ENCODE assay signal across 12 mouse cellular contexts in genomic region chr2:52785106-52785721, GRCm38 (mm10). TPM values are rescaled to one million over a fixed set of nuclear protein-coding genes. Genes with fewer than 3 reads are reported as not detected.
DNase-seq lines count a peak whose midpoint lies in the region; ATAC-seq and TF ChIP-seq lines count a peak whose summit lies in the region.
"Had no signal": no experiment of that assay in that cellular context is flagged by ENCODE, and none has a peak within 500 bp of the region (broad histone marks: within the 10 kb centered on the region; RNA-seq: fewer than 3 reads in every experiment).

No protein-coding gene starts in this region.

- peak; percentile 25 for DNase-seq in kidney, adult 2 months
- no peak for DNase-seq in kidney, adult 18-20 months
- peak; percentile 39 for DNase-seq in brain, embryonic 14.5 days (ENCODE audit: low read depth)
- DNase-seq in embryo, embryonic 9.5 days (ENCODE audit: extremely low spot score) = peak; percentile 17
- DNase-seq in cerebellum, adult 11 months = no peak
- no peak for DNase-seq in retina, embryonic 14.5 days (ENCODE audit: low spot score)
- no peak for DNase-seq in left cerebral cortex, adult 9 months (ENCODE audit: low spot score in 2 of 2)
- DNase-seq: layer of hippocampus, postnatal 36 days; liver, embryonic 13.5 days; thymus, postnatal 25 days had no signal

- no peak overlapping the region for H3K9ac ChIP-seq in kidney, embryonic 16.5 days (replicated peaks; ENCODE audit: low read length)
- H3K9ac ChIP-seq: liver, embryonic 13.5 days had no signal

- 27% methylated on average over 3 of the region's 3 CpGs for WGBS in kidney, adult 2 months
- WGBS in kidney, embryonic 16.5 days = 21% methylated on average over 3 of the region's 3 CpGs

- H3K27me3 ChIP-seq in kidney, adult 2 months (replicated peaks; ENCODE audit: control insufficient read depth, insufficient read depth, low read length) = no peaks in the 10 kb centered on the region
- no peaks in the 10 kb centered on the region for H3K27me3 ChIP-seq in kidney, embryonic 16.5 days (ENCODE audit: insufficient read depth, low read length)
- H3K27me3 ChIP-seq: liver, embryonic 13.5 days had no signal

- no peaks in the 10 kb centered on the region for H3K9me3 ChIP-seq in kidney, embryonic 16.5 days (ENCODE audit: low read length)
- H3K9me3 ChIP-seq: liver, embryonic 13.5 days had no signal

- H3K36me3 ChIP-seq in kidney, adult 2 months (ENCODE audit: control insufficient read depth, insufficient read depth, low read length) = no peaks in the 10 kb centered on the region
- H3K36me3 ChIP-seq in kidney, embryonic 16.5 days (ENCODE audit: insufficient read depth, low read length) = no peaks in the 10 kb centered on the region
- H3K36me3 ChIP-seq: liver, embryonic 13.5 days had no signal

- no peak for TF ChIP-seq CTCF in kidney, adult 2 months (conservative IDR thresholded peaks at IDR 0.05; ENCODE audit: insufficient read depth, insufficient read length, low read depth, low read length)
- no peak for TF ChIP-seq CTCF in brain, embryonic 14.5 days (IDR thresholded peaks at IDR 0.05; ENCODE audit: borderline replicate concordance, extremely low read depth, insufficient read depth, insufficient read length)

- peaks cover 2% of the 10 kb centered on the region; the same call in 1 of the 2 replicates for H3K4me1 ChIP-seq in kidney, adult 2 months (ENCODE audit: control insufficient read depth, insufficient read depth, low read length)
- H3K4me1 ChIP-seq in kidney, embryonic 16.5 days (ENCODE audit: insufficient read depth, low read length) = peaks cover 6% of the 10 kb centered on the region; the same call in 1 of the 2 replicates
- H3K4me1 ChIP-seq: liver, embryonic 13.5 days had no signal

- H3K4me2 ChIP-seq in kidney, embryonic 16.5 days (replicated peaks; ENCODE audit: low read depth, low read length) = no peak overlapping the region
- H3K4me2 ChIP-seq: liver, embryonic 13.5 days had no signal

- peak; percentile 63; the same call in 1 of the 2 replicates for ATAC-seq in kidney, embryonic 16.5 days (ENCODE audit: low FRiP score, low TSS enrichment)
- ATAC-seq: inflammation-experienced regulatory T-cells, adult 6 months had no signal

- no peak overlapping the region for H3K27ac ChIP-seq in kidney, adult 2 months (ENCODE audit: insufficient read depth, low read depth, low read length)
- no peak overlapping the region for H3K27ac ChIP-seq in kidney, embryonic 16.5 days (ENCODE audit: low read length)
- H3K27ac ChIP-seq: liver, embryonic 13.5 days had no signal

- H3K4me3 ChIP-seq in kidney, adult 2 months (ENCODE audit: insufficient read depth, low read depth, low read length) = no peak overlapping the region
- no peak overlapping the region for H3K4me3 ChIP-seq in kidney, embryonic 16.5 days (ENCODE audit: low read length)
- H3K4me3 ChIP-seq: liver, embryonic 13.5 days had no signal

- TF ChIP-seq POLR2A in kidney, adult 2 months (IDR thresholded peaks at IDR 0.05; ENCODE audit: low read depth, low read length) = no peak
- no peak for TF ChIP-seq POLR2A in brain, embryonic 14.5 days (IDR thresholded peaks at IDR 0.05; ENCODE audit: borderline replicate concordance, extremely low read depth, insufficient read depth, insufficient read length, poor library complexity, severe bottlenecking)

RNA-seq across cellular contexts. Expression of gene Stam2, which starts 43.1 kb away (rescaled TPM):
- polyA plus RNA-seq in kidney, adult 2 months (2012; rRNA removed) = 7.8 and 8.6 TPM in 2 replicates
- polyA plus RNA-seq in brain, embryonic 14.5 days (2012; rRNA removed) = 23.5 and 25.9 TPM in 2 replicates
- 37.3 and 39.7 TPM in 2 replicates for polyA plus RNA-seq in kidney, embryonic 16.5 days (2015; fragmentation: Nextera tagmentation; extraction: Ambion mirVana)

Comparison
In these comparisons a context has a peak if more than half of its experiments do, and no peak if none do; other contexts are left out.
1. DNase-seq: peak in kidney, adult 2 months (single experiment), brain, embryonic 14.5 days (single experiment) and embryo, embryonic 9.5 days (single experiment); none in kidney, adult 18-20 months (single experiment), cerebellum, adult 11 months (single experiment), retina, embryonic 14.5 days (single experiment) and left cerebral cortex, adult 9 months (0 of 2).